Mouse (Mus musculus): Measurements from ENCODE around the gene Kif1bp.
"Not testable (repeated sequence)": the region's sequence is repeated elsewhere in the genome, so short reads cannot be mapped to it uniquely, and the experiment has no call there.

The Kif1bp gene

DNA sequence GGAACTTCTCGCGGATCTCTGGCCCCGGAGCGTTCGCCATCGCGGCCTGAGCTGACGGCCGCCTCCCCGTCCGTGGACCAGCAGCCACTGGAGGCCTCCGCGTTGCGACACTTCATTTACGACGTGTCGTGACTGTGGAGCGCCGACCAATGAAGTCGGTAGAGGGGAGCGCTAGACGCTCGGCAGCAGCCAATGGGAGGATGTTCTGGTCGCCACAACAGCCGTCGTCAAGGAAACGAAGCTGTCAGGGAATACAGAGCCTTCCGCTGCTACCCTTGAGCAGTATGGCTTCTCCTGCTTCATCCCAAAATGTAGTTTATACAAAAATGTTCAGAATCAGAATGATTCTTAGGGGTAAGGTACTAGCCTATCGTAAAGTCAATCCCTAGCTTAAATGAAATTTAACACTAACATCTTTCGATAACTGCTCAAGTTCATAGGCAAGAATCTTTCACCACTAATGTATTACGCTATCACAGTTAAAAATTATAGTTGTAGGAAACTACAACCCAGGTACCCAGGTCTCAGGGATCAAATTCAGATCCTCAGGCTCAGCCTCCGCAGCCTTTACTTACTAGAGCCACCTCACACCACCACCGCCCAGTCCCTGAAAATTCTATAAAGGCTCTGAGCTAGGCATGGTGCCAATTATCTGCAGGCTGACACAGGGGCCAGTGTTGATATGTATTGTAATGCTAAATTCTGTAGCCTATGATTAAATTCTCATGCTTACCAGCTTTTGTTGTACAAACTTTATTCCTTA is at the start of gene Kif1bp:
Kif1bp (minus strand) TSS at position 120 of the 763 bp plus-strand sequence.
- peak; percentile 98 for DNase-seq (ENCODE audit: low spot score)

DNA sequence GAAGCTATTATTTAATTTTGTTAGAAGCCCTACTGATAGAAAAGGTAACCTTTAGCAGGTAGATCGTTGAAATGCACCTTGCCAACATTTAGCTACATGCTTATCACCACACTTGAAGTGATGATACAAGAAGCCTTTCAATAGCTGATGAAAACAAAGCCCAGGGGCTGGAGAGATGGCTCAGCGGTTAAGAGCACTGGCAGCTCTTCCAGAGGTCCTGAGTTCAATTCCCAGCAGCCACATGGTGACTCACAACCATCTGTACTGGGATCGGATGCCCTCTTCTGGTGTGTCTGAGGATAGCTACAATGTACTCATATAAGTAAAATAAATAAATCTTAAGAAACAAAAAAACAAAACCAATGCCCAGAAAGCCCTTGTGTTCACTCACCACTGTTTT is 25.9 kb upstream of the Kif1bp start:
- no peak for DNase-seq (ENCODE audit: low spot score)

- no peak for DNase-seq (ENCODE audit: low spot score)
These were observed 25.2 kb upstream of the Kif1bp start for GRCm38 (mm10) chr10:62603233-62604030.

DNA sequence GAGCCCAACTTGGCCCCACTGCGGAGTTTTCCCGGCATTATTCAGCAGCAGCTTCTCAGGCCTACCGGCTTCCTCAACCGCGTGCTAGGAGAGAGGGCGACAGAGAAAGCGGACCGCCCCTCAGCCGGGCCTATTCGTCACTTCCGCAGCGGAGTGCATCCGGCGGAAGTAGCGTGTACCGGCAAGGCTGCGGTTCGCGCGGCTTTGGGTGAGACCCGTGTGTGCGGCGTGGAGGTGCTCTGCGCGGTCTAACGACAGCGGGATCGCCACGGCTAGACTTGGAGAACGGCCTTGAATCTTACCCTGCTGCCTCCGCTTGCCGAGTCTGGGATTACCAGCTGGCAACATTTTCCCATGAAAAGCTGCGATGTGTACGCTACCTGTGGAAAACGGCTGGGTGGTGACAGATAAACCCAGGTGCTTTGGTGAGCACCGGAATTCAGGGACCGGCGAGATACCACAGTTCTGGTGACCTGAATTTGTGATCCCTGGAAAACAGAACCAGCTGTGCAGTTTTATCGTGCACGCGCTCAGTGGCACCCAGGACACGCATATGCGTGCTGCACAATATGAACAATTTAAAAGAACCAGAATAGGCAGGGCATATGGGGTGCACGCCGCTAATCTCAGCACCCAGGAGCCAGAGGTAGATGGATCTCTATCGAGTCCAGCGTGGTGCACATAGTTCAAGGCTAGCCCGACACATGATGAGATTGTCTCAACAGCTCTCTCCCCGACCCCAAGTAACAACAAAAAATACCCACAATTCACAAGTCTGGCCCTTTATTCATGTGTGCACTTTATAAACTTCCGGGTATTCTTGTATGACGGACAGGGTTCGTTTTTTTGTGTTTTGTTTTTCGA is 24.2 kb upstream of the Kif1bp start, which contains the start of gene Ddx21:
Ddx21 (minus strand) TSS at position 105 of the 864 bp plus-strand sequence.
- DNase-seq (ENCODE audit: low spot score): peak; percentile 92

DNA sequence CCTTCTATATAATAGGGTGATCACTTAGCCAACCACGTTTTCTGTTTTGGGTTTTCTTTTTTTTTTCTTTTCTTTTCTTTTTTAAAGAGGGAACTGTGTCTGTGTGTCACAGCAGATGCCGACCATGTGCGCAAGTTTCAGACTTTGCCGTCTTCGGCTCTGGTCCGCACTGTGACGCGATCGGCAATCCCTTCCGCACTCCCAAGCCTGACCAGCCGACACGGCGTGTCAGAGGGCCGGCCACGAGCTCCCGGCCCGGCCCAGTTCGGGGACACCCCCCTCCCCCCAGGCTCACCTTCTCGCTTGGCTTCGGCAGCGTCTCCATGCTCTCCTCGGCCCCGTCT is 23.5 kb upstream of the Kif1bp start:
- DNase-seq (ENCODE audit: low spot score): no peak

GRCm38 (mm10) chr10:62601053-62601791 is 23.0 kb upstream of the Kif1bp start:
- DNase-seq (ENCODE audit: low spot score): peak; percentile 49

DNA sequence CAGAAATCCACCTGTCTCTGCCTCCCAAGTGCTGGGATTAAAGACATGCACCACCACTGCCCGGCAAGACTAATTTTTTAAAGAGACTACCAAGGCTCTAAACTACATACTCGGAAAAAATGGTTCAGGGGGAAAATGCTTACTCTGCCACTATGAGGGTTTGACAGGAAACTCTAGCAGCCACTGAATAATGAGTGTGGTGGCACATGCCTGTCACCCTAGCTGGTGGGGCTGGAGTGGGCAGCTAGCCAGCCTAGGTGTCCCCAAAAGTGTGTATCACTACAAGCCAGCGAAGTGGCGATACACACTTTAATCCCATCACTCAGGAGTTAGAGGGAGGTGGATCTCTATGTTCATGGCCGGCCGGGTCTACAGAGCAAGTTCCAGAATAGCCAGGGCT is 21.8 kb upstream of the Kif1bp start:
- DNase-seq (ENCODE audit: low spot score): no peak

- DNase-seq (ENCODE audit: low spot score): not testable (repeated sequence)
These were observed 21.1 kb upstream of the Kif1bp start for GRCm38 (mm10) chr10:62599311-62599710.

DNA sequence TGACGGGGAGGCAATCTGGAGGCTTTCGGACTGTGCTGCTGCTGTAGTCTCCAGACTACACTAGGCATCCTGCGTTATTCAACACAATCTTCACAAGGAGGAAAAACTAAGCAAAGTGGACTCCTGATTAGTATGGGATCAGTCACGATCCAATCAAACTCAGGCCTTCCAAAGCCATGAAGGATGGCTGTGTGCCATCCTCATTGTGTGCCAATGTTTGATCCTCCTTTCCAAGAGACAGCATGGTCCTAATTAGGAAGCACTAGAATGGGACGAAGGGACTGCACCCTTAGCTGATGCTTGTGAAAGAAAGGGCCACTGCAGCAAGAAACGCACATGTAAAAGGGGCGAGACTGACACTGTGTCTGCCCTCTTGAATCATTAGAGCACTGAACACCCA is 14.2 kb upstream of the Kif1bp start:
- no peak for DNase-seq (ENCODE audit: low spot score)

GRCm38 (mm10) chr10:62590200-62590599 is 11.9 kb upstream of the Kif1bp start:
- DNase-seq (ENCODE audit: low spot score): peak; percentile 96

- DNase-seq (ENCODE audit: low spot score): peak; percentile 60
These were observed 10.4 kb upstream of the Kif1bp start for GRCm38 (mm10) chr10:62588616-62589015.

- no peak for DNase-seq (ENCODE audit: low spot score)
These were observed 5.0 kb upstream of the Kif1bp start for GRCm38 (mm10) chr10:62583245-62583644.

- DNase-seq (ENCODE audit: low spot score): peak; percentile 71
These were observed 4.4 kb upstream of the Kif1bp start for GRCm38 (mm10) chr10:62582701-62583100.

DNA sequence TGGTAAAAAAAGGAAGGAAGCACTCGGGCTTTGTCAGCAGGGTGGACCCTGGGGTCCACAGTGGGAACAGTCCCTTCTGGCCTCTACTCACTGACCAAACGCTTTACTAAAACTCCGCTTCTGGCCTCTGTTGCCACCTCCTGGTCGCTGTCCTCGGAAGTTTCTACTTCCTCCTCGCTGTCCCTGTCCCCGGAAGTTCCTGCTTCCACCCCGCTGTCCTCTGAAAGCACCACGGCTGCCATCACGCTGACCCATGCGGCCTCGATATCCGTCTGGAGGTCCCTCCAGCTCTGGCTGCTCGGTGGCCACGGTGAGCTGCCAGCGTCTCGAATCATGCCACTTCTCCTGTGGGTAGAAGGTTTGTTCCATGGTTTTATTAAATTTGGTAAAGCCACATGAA is 4.0 kb upstream of the Kif1bp start:
- DNase-seq (ENCODE audit: low spot score): no peak

- DNase-seq (ENCODE audit: low spot score): not testable (repeated sequence)
These were observed 872 bp upstream of the Kif1bp start for GRCm38 (mm10) chr10:62579129-62579528.

- DNase-seq (ENCODE audit: low spot score): no peak
These were observed 452 bp downstream of the Kif1bp start for GRCm38 (mm10) chr10:62577673-62578337.

- no peak for DNase-seq (ENCODE audit: low spot score)
These were observed 3.3 kb downstream of the Kif1bp start for GRCm38 (mm10) chr10:62575001-62575400.

DNA sequence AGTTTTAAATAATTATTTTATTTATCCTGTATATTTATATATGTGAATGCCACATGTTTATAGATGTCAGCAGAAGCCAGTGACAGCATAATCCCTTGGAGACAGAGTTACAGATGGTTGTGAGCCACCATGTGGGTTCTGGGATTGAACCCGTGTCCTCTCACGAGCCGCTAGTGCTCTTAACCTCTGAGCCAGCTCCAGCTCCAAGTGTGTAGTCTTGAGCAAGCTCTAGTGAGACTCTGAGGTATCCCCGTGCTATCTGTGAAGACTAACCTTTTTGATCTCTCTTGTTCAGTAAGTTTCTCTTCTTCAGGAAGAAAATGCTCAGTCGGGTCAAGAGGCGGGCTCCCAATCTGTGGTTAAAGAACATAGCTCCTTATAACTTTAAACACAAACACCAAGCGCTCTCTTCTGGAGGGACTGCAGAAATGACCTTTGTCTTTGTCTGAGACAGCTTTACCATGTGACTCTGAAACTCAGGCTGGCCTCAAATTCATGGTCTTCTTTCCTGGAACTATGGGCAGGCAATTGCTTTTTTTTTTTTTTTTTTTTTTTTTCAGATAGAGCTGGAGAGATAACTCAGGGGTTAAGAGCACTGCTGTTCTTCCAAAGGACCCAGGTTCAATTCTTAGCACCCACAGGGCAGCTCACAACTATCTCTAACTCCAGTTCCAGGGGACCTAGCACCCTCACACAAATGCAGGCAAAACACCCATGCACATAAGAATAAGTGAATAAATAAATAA is 8.0 kb downstream of the Kif1bp start:
- no peak for DNase-seq (ENCODE audit: low spot score)

DNA sequence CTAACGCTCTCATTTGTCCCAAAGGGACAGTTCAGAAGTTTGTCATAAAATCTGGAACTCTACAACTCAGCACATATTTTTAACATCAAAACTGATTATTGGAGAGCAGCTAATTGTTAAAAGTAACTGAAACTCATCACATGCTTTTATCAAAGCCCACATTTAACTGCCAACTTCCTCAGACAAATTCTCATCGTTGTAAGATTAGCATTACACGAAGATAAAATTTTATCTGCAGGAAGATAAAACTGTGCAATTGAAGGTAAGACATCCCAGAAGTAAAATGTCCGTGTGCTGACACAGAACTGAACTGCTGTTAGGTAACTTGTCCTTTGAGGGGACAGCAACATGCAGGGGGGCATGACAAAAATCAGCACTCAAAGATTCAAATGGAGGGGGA is 9.4 kb downstream of the Kif1bp start:
- DNase-seq (ENCODE audit: low spot score): no peak

GRCm38 (mm10) chr10:62557736-62558135 is 20.5 kb downstream of the Kif1bp start:
- no peak for DNase-seq (ENCODE audit: low spot score)

Data from MN1 (cell line).